Mouse (Mus musculus) urinary bladder, postnatal 10 days (tissue): ENCODE results near the gene BC035947.
"Not testable (repeated sequence)": the region's sequence is repeated elsewhere in the genome, so short reads cannot be mapped to it uniquely, and the experiment has no call there.

Experiments
- DNase-seq: peaks from one replicate; pipeline ENCODE4 v3.0.0; 2022; ENCODE audit warnings: low spot score

The BC035947 gene

DNA sequence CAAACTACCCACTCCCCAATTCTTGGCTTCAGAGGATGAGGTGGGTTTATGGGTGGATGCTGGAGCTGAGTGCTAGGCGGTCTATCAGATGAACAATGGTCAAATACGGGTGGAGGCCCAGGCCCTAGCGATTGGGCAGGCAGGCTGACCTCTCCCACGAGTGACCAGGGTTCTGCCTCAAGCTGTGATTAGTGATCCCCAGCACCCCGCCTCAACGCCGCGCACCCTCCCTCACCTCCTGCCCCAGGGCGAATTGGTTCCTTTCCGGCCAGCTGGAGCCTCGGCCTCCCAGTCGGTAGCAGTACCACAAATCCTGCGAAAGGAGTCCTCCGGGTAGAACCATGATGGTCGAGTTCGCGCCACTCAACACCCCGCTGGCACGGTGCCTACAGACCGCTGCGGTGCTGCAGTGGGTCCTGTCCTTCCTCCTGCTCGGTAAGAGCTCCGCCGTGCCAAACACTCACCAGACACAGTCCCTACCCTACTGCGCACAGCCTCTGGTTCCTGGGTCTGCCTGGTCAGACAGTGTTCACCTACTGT lies at the start of gene BC035947:
Gene BC035947, minus strand, starts transcription at position 538 of the 540 bp plus-strand sequence.
- DNase-seq = no peak

DNA sequence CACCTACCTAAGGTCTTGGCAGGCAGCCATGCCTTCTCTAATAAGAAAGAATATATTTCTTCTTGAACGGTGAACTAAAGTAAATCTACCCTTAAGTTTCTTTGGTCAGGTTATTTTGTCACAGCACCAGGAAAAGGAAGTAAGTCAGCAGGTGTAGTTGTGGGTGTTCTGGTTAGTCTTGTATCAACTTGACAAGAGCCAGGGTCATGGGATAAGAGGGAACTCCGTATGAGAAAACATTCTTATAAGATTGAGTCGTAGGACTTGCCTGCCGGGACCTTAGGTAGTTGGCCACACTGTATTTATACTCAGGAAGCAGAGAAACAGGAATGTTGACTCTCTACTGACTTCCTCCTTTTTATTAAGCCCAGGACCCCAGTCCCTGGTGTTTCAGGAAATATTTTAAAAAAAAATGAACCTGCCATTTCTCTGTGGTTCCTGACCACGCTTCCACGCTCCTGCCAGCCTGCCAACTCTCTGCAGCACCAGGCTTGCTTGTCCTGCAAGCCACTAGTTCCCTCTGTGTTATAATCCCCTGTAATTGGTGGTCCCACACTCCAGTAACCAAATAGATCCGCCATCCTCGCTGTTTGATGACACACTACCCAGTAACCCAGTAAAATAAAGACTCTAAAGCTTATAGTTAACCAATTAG lies 42.2 kb upstream of the BC035947 start:
- no peak for DNase-seq

DNA sequence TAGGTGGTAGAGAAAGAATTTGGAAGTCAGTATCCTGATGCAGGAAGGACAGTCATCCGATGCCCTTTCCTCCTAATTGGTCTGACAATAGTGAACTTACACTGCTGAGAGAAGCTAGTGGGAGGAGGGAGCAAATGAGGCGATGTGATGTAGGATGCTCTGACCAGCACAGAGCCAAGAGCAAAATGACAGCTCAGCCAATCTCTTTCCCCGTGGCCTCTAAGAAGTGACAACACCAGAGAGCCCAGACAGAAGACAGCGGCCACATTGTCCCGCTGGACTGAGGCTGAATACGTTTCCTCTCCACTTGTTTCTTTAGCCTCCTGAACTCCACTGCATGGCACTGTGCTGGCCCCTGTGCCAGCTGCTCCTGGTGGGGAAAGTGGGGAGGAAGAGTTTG lies 37.0 kb upstream of the BC035947 start:
- DNase-seq = no peak

DNA sequence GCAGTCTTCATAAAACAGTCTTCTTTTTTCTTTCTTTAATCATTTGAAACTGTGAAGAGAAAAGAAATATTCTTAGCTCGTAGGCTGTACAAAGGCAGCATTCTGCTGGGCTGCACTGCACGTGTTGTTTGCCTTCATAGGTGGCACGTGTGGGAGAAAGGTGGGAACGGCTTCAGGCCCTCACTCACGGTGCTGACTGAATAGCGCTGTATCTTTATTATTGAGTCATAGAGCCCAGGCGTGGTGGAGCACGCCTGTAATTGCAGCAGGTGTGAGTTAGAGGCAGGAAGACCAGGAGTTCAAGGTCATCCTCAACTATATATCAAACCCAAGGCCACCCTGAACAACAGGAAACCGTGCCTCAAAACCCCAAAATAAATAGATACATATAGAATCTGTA lies 34.3 kb upstream of the BC035947 start:
- DNase-seq = no peak

DNA sequence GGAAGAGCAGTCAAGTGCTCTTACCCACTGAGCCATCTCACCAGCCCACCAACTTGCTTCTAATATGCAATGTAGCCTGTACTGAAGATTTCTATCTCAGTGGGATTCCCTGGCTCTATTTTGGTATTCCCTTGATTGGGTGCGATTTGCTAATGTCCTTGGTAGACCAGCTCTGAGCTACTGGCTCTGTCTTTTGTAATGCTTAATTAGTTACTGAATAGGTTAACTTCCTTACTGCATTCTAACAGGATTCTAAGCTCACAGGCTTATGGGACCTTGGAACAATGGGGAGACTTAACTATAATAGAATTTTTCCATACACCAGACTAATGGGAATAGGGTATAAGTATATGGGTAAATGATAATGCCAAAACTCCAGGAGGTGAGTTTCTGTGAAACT lies 31.7 kb upstream of the BC035947 start:
- not testable (repeated sequence) for DNase-seq

DNA sequence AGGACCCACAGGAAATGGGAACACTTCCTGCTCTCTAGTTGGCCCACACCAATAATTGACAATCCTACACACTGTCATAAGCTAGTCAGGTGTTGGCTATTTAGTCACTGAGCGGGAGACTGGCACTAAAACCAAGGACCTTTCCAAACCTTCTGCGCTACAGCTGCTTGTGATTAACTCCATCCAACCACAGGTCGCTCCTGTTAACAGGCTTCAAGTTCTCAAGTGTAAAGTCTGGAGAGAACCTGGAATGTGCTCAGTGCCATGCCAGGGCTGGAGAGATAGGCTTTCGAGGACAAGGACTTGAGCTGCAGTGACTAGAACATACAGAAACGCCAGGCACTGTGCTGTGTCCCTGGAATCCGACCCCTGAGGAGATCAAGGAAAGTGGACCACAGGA lies 27.2 kb upstream of the BC035947 start:
- DNase-seq = no peak

DNA sequence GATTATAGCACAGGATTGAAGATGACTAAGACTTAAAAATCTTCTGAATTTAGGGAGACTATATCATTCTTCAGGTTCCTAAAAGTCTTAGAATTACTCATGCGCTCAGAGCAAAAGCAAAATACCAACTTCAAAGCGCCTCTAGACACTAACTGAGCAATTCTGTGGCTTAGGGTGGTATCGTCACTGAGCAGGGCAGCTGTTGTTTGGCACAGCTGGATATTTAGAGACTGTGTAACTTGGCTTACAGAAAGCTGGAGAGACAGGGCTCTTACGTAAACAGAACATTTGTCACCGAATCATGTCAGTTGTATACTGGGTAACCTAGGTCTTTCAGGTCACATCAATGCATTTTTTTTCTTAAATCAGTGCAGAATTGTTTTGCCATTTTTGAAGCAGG lies 26.4 kb upstream of the BC035947 start:
- no peak for DNase-seq

DNA sequence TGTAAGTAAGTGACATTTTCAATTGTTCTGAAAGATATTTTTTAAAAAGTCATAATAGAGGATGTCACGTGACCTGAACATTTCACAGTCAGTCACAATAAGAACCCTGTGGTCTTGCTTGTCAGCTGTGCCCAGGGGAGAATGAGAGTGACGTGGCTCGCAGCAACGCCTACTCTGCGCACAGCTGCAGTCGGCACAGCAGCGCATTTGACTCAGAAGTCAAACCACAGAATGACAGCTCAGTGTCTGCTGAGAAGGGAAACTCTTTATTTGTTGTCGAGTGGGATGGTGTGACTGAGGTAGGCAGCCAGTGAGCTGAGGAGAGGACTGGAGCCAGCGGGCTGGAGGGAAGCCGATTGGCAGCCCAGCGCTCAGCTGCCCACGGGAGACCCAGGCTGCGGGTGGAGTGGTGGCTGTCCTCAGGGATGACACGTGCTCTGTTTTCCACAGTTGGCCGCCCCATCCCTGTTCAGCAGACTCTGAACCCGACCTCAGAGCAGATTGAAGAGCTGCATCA lies 25.6 kb upstream of the BC035947 start:
- no peak for DNase-seq

DNA sequence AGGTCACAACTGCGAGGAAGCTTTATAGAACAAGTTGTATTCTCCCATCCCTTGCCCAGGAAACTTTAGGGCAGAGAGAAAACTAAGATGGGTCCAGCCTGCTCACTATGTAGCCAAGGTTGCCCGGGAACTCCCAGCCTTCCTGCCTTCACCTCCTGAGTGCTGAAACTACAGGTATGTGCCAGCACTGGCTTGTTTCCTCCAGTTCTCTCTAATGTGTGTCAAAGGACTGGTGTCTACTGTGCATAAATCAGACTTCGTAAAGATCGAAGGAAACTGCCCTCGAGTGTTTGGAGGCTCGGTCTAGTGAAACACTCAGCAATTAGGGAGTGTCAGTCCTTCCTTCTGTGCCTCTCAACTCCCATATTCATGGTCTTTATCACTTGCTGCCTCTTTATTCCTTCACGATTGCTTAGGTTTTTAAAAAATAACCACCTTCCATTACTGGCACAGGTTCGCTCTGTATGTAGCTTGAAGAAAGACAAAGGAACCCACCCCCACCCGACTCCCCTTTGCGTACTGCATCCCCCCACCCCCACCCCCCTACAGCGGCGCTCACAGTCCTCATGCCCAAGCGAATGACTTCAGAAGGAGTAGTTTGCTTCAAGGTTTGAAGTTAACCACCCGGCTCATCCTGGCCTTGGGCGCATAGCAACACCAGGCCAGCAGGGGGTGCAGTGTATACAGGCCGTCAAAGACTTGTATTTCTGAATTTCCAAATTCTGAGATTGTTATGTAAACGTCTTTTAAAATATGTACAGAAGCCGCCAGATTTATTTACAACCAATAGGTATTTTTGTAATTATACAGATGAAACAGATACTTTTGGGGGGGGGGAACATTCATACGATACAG lies 24.6 kb upstream of the BC035947 start:
- DNase-seq = peak; percentile 37

DNA sequence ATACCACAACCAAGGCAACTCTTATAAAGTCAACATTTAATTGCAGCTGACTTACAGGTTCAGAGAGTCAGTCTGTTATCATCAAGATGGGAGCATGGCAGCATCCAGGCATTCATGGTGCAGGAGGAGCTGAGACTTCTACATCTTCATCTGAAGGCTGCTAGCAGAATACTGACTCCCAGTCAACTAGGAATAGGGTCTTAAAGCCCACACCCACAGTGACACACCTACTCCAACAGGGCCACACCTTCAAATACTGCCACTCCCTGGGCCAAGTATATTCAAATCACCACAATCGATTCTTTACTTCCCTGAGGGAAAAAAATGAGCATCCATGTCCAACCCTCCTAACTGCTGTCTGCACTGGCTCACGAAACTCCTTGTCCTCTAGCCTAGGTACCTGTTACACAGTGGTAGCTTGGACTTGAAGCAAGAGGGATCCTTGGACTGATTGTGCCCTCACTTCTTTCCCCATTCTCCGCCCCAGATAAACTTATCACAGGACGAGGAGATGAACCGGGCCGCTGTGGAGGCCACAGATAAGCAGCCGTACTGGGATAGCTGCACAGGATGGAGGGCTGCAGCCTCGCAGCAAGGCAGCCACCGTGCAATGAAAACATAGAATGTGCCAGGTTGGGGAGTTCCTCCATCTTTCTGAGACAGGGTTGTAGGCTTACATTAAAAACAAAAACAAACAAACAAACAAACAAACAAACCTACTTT lies 22.6 kb upstream of the BC035947 start:
- DNase-seq = no peak

DNA sequence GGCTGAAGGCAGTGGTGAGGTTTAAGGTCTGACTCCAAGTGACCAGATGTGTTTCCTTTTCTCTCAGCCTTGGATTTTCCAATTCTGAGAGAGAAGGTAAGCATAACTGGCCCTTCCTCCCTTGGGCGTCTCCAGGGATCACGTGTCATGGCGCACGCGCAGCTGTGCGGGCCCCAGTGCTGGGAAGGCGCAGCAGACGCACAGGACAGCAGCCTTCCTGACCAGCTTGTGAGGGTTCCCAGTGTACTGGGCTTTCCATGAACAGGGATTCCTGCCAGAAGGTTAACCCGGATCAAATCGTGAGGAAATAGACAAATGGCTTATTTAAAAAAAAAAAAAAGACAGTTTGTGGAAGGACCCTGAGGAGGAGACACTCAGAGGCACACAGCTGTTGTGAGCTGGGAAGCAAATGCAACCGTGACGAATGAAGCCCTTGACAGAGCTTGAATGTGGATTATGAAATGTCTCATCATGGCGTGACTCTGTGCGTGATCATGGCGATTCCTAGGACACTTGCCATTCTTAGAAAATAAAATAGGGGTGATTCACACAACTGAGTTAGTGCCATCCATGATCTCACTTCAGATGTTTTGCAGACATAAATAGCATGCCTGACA lies 20.3 kb upstream of the BC035947 start:
- DNase-seq = no peak

DNA sequence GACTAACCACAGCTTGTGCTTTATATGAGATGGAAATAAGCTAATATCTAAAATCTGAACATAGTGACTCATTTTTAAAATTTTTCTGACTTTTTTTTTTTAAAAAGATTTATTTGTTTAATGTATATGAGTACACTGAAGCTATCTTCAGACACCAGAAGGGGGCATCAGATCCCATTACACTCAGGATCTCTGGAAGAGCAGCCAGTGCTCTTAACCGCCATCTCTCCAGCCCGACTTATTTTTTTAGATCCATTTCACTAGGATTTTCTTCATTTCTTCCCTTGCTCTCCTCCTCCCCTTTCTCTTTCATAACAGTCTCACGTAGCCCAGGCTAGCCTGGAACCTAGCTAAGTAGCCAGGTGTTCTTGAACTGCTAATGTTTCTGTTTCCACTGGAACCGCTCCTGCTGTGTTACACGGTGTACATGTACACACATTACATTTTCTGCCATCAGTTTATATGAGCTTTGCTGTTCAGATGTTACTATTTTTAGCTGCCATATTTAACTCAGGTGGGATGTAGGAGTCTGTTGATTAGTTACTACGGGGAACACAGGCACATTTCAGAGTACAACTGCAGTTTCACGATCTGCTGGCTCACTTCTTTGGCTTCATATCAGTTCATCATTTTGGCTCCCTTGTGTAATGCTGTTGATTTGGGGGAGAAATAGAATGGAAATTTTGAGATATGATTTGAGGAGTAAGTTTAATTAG lies 18.7 kb upstream of the BC035947 start:
- no peak for DNase-seq

DNA sequence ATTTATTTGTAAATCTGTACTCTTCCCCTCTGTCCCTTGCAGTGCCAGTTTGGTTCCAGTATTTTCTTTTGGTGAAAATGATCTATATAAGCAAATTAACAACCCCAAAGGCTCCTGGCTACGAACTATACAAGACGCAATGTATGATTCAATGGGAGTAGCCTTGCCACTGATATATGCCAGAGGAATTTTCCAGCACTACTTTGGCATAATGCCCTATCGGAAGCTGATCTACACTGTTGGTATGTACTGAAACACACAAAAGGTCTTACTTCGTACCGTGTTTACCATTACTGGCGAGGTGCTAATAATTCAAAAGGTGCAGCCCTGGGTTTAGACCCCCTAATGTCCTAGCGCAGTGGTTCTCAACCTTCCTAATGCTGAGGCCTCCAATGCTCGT lies 17.1 kb upstream of the BC035947 start:
- DNase-seq = no peak

DNA sequence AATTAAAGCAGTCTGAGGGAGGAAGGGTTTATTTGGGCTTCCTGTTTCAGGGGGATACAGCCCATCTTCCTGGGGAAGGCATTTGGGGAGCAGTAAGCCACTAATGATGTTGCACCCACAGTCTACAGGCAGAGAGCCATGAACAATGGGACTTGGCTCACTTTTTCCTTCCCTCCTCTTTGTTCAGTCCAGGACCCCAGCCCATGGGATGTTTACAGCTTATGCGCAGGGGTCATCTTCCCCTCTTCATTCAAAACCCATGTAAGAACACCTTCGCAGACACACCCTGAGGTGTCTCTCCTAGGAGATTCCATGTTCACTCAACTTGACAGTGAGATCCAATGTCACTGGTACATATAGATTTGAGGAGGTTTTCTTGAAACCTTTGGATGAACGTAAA lies 16.4 kb upstream of the BC035947 start:
- DNase-seq = no peak

DNA sequence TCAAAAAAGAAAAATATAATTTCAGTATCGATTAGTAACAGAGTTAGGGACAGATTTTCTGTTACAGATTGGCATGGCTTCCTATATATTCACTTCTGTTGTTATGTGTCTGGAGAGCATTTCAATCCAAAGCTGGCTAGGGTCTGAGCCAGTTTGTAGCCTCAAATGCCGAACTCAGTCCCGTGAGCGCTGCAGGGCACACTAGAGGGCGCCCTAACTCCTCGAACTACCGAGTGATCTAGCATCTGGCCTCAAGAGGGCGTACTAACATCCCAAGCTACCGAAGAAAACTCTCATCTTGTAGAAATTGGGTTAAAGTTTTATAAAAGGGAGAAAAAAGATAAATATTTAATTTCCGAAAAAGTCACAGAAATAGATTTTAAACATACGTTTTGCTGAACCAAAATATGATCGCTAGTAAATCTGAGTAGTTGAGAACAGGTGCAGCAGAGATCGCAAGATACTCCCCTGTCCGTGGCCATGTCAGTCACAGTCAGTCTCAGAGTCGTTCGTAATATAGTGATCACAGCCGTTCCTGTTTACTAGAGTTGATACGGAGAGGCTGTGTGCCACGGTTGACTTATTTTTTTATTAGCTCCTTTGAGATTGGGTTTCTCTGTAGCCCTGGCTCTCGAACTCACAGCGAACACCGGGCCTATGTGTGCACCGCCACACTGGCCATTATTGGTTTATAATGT lies 13.4 kb upstream of the BC035947 start:
- DNase-seq = no peak

DNA sequence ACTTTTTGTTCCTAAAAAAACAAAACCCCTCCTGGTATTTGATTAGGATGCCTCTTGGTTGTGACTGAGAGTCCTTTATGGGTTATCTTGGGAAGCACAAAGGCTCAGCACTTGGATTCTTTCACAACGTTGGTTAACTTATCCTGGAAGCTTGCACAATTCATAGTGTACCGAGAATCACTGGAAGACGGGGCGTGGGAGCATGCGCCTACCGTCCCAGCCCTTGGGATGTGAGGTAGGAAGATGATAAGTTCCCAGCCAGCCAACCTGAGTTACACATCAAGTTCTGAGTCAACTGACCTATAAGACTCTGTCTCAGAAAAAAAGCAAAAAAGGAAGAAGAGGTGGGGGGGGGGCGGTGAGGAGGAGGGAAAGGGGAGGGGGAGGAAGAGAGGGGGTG lies 6.9 kb upstream of the BC035947 start:
- DNase-seq = no peak

DNA sequence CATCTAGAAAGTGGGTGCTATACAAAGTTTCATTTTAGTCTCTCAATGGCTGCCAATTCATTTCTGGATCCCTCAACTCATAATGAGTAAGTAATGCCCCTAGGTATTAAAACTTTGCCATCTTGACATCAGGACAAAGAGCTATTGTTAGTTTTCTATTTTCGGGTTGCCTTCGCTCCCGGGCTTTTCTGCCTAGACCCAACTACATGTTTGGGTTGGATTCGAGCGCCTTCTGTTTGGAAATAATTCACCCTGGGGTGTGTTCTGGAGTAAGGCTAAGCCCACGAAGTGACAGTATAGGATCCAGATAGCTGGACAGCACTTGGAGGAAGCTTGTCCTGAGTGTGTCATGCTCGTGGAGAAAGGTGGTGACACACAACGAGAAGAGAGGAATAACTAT lies 798 bp upstream of the BC035947 start:
- DNase-seq = no peak

DNA sequence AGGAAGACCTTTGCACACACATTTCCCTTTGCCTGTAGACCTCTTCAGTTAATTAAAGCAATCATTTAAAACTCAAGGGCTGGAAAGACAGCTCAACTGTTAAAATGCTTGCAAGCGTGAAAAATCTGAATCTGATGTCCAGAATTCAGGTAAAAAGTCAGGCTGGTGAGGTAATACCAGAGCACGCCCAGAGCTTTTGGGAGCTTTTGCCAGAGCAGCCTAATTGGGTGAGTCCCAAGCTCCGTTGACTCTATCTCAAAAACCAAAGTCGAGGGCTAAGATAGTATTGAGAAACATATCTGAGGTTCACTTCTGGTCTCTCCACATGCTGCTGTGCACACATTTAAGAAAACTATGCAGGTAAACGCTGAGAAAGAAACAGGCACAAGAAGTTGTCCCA lies 1.1 kb downstream of the BC035947 start, which contains the start of gene Mogat1:
Gene Mogat1, plus strand, starts transcription at position 130 of the 400 bp plus-strand sequence.
- DNase-seq = no peak

DNA sequence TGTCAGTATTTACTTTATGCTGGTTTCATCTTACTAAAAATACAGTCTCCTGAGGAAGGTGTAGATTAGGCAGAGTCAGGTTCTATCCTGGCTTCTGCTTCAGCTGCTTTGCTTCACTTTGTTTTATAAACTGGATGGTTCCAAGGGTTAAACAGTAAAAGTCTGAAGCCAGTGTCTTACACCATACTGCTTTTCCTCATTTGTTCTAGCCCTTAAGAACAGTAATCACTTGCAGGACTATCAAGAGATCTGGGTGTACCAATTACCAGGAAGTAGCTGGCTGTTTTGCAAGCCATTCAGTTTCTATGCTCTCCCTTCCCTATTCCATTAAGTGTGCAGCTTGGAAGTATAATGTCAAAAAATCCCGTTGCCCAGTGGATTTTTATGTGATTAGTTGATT lies 4.8 kb downstream of the BC035947 start:
- no peak for DNase-seq

DNA sequence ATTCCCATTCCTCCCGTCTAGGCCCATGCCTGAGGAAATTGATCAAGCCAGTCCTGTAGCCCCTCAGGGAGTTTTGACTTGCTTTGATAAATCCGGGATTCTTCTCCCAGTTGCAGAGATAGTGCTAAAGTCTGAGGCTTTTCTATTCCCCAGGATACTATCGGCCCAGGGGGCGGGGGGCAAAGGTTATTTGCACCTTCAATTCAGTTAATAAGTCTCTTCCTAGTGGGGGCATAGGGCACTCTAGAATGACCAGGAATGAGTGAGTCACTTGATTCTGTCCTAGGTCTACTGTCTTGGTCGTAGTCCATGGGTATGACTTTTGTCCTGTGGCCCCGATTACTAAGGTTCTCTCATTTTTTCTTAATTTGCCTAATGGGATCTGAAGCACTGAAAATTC lies 9.4 kb downstream of the BC035947 start:
- no peak for DNase-seq

DNA sequence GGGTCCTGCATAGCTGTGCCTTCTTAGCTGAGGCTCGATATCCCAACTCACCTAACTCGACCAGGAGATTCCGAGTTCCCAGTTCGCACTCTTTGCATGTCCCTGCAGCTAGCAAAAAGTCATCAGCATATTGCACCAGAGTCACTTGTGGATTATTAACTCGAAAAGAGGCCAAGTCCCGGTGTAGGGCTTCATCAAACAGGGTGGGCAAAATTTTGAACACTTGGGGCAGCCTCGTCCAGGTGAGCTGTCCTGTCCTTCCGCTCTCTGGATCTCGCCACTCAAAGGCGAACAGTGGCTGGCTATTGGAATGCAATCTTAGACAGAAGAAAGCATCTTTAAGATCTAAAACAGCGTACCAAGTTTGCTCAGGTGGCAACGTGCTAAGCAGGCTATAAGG lies 10.1 kb downstream of the BC035947 start:
- not testable (repeated sequence) for DNase-seq
